Mouse (Mus musculus) liver, embryonic 16.5 days (tissue): ENCODE data around the gene Pde9a. TPM values are rescaled to one million over a fixed set of nuclear protein-coding genes. Genes with fewer than 3 reads are reported as not detected.

Experiments used
- ATAC-seq: fragments of 200-750 bp; cut with Nextera tagmentation; 2 replicates; pipeline ENCODE4 v1.8.0; 2017; ENCODE audit warnings: low read depth, mild to moderate bottlenecking, moderate number of reproducible peaks, moderate library complexity
- H3K27ac ChIP-seq: fragments of 300-500 bp; sonication (generic); 2 replicates; pipeline ENCODE4 v1.5.1; 2014; ENCODE audit warnings: mild to moderate bottlenecking, low read length
- H3K27me3 ChIP-seq: fragments of 300-500 bp; sonication (generic); 2 replicates; pipeline ENCODE4 v1.6.1; 2014; ENCODE audit warnings: low read depth, low read length, mixed read lengths; ENCODE audit not compliant: control insufficient read depth, insufficient read depth
- H3K36me3 ChIP-seq: fragments of 300-500 bp; sonication (generic); 2 replicates; pipeline ENCODE4 v1.6.1; 2014; ENCODE audit warnings: mild to moderate bottlenecking; ENCODE audit not compliant: control insufficient read depth, insufficient read depth
- H3K4me1 ChIP-seq: fragments of 300-500 bp; sonication (generic); 2 replicates; pipeline ENCODE4 v1.6.1; 2014; ENCODE audit warnings: low read depth, low read length, mixed read lengths; ENCODE audit not compliant: control insufficient read depth
- H3K4me2 ChIP-seq: fragments of 300-500 bp; sonication (generic); 2 replicates; pipeline ENCODE4 v1.6.1; 2014; ENCODE audit warnings: low read depth, low read length, mixed read lengths
- H3K4me3 ChIP-seq: fragments of 300-500 bp; sonication (generic); 2 replicates; pipeline ENCODE4 v1.5.1; 2014; ENCODE audit warnings: low read depth, mild to moderate bottlenecking, low read length
- H3K9ac ChIP-seq: fragments of 300-500 bp; sonication (generic); 2 replicates; pipeline ENCODE4 v1.6.1; 2014; ENCODE audit warnings: low read depth, low read length
- H3K9me3 ChIP-seq: fragments of 300-500 bp; sonication (generic); replicated peaks from 2 replicates; pipeline ENCODE4 v1.6.1; 2016; ENCODE audit warnings: low read length; ENCODE audit not compliant: control insufficient read depth
- WGBS: fragments of 180-500 bp; shearing (Covaris S2); extraction: QIAGEN DNeasy Blood & Tissue Kit; methylation state at CpG from one replicate; pipeline ENCODE4 v1.1.7; 2014; ENCODE audit not compliant: insufficient replicate concordance; 5-methylcytosine and 5-hydroxymethylcytosine counted together
- polyA plus RNA-seq: library from polyadenylated mRNA; unstranded; fragments of >200 nt; fragmentation: Nextera tagmentation; extraction: Ambion mirVana; gene quantifications from 2 replicates; pipeline ENCODE4 v1.2.1, GENCODE M21; 2015

Gene Pde9a
- polyA plus RNA-seq, 1 experiment from 2014 or later = 4.0 TPM

- H3K4me2 ChIP-seq = no peak overlapping the region
- H3K27me3 ChIP-seq = no peaks in the 10 kb centered on the region
- H3K4me1 ChIP-seq = no peaks in the 10 kb centered on the region
Measured at GRCm38 (mm10) chr17:31422381-31422780, 36.4 kb downstream of the Pde9a start.

GRCm38 (mm10) chr17:31423020-31423419 is 37.0 kb downstream of the Pde9a start:
- no peaks in the 10 kb centered on the region for H3K4me1 ChIP-seq
- no peak for ATAC-seq
- H3K27ac ChIP-seq = no peak overlapping the region
- no peaks in the 10 kb centered on the region for H3K9me3 ChIP-seq
- H3K9ac ChIP-seq = no peak overlapping the region
- WGBS = 29% methylated on average over 2 of the region's 2 CpGs
- no peaks in the 10 kb centered on the region for H3K27me3 ChIP-seq
- H3K36me3 ChIP-seq = no peaks in the 10 kb centered on the region
- no peak overlapping the region for H3K4me2 ChIP-seq
- no peak overlapping the region for H3K4me3 ChIP-seq

More at GRCm38 (mm10) chr17:31422381-31422780, 36.4 kb downstream of the Pde9a start:
- ATAC-seq = no peak
- Histone ChIP-seq H3K27ac (no peak overlapping the region), H3K4me3 (no peak overlapping the region), H3K36me3 (no peaks in the 10 kb centered on the region), H3K9ac (no peak overlapping the region), H3K9me3 (no peaks in the 10 kb centered on the region)
- WGBS = 65% methylated on average over 1 of the region's 1 CpGs

GRCm38 (mm10) chr17:31424358-31424757 is 38.3 kb downstream of the Pde9a start:
- WGBS = 70% methylated on average over 4 of the region's 4 CpGs
- H3K4me2 ChIP-seq = no peak overlapping the region
- ATAC-seq = no peak

GRCm38 (mm10) chr17:31424798-31425197 is 38.8 kb downstream of the Pde9a start:
- Histone ChIP-seq H3K9ac (no peak overlapping the region), H3K4me1 (no peaks in the 10 kb centered on the region), H3K27ac (no peak overlapping the region), H3K9me3 (peaks cover 2% of the 10 kb centered on the region; the same call in 1 of the 2 replicates), H3K36me3 (no peaks in the 10 kb centered on the region; the same call in 1 of the 2 replicates), H3K4me2 (no peak overlapping the region), H3K27me3 (no peaks in the 10 kb centered on the region), H3K4me3 (no peak overlapping the region)
- ATAC-seq = no peak
- 35% methylated on average over 8 of the region's 8 CpGs for WGBS

More at GRCm38 (mm10) chr17:31424358-31424757, 38.3 kb downstream of the Pde9a start:
- Histone ChIP-seq H3K4me1 (no peaks in the 10 kb centered on the region), H3K27ac (no peak overlapping the region), H3K9ac (no peak overlapping the region), H3K27me3 (no peaks in the 10 kb centered on the region), H3K4me3 (no peak overlapping the region), H3K9me3 (peaks cover under 1% of the 10 kb centered on the region; the same call in 1 of the 2 replicates), H3K36me3 (no peaks in the 10 kb centered on the region; the same call in 1 of the 2 replicates)

GRCm38 (mm10) chr17:31425827-31426698 is 40.1 kb downstream of the Pde9a start:
- H3K4me2 ChIP-seq = no peak overlapping the region
- peaks cover 2% of the 10 kb centered on the region; the same call in 1 of the 2 replicates for H3K9me3 ChIP-seq
- H3K36me3 ChIP-seq = no peaks in the 10 kb centered on the region; the same call in 1 of the 2 replicates
- H3K4me1 ChIP-seq = no peaks in the 10 kb centered on the region
- no peak for ATAC-seq
- H3K9ac ChIP-seq = no peak overlapping the region
- 62% methylated on average over 13 of the region's 13 CpGs for WGBS
- no peak overlapping the region for H3K4me3 ChIP-seq
- H3K27ac ChIP-seq = no peak overlapping the region
- H3K27me3 ChIP-seq = no peaks in the 10 kb centered on the region

DNA sequence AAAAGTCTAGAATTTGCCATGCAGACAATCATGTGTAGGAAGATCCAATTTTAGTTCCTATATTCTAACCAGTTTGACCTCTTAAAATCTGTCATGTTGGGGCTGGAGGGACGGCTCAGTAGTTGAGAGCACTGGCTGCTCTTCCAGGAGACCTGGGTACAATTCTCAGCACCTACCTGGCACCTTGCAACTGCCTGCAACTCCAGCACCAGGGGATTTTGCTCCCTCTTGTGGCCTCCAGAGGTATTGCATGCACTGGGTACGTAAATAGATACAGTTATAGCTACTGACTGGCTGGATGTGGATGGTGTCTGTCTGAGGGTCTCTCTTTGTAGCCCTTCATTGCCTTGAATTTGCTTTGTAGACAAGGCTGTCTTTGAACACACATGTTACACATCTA is 43.4 kb downstream of the Pde9a start:
- Histone ChIP-seq H3K4me3 (no peak overlapping the region), H3K9ac (no peak overlapping the region), H3K36me3 (no peaks in the 10 kb centered on the region; the same call in 1 of the 2 replicates), H3K9me3 (peaks cover 2% of the 10 kb centered on the region; the same call in 1 of the 2 replicates), H3K4me2 (no peak overlapping the region), H3K4me1 (no peaks in the 10 kb centered on the region), H3K27me3 (no peaks in the 10 kb centered on the region; the same call in 1 of the 2 replicates), H3K27ac (no peak overlapping the region)
- no peak for ATAC-seq
- 75% methylated on average over 2 of the region's 2 CpGs for WGBS

DNA sequence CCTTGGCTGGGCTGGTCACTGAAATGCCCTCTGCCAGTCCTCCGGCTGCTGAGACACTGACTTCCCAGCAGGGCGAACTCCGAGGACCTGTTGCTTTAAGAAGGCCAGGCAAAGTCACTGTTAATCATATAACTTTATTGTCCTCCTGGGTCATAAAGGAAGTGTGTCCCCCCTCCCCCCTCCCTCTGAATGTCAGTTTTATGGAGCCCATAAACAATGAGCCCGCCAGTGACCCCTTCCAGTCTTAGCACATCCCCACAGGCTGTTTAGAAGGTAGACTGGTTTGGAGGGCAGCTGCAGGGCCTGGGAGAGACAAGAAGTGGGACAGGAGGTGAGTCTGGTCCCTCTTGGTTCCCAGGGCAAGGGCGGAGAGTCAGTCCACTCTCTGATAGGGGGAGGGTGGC is 46.9 kb downstream of the Pde9a start:
- Histone ChIP-seq H3K27ac (no peak overlapping the region), H3K36me3 (no peaks in the 10 kb centered on the region; the same call in 1 of the 2 replicates), H3K27me3 (no peaks in the 10 kb centered on the region; the same call in 1 of the 2 replicates), H3K9ac (no peak overlapping the region), H3K9me3 (peaks cover 2% of the 10 kb centered on the region; the same call in 1 of the 2 replicates), H3K4me2 (no peak overlapping the region), H3K4me1 (no peaks in the 10 kb centered on the region), H3K4me3 (no peak overlapping the region)
- ATAC-seq = no peak
- 43% methylated on average over 5 of the region's 5 CpGs for WGBS

DNA sequence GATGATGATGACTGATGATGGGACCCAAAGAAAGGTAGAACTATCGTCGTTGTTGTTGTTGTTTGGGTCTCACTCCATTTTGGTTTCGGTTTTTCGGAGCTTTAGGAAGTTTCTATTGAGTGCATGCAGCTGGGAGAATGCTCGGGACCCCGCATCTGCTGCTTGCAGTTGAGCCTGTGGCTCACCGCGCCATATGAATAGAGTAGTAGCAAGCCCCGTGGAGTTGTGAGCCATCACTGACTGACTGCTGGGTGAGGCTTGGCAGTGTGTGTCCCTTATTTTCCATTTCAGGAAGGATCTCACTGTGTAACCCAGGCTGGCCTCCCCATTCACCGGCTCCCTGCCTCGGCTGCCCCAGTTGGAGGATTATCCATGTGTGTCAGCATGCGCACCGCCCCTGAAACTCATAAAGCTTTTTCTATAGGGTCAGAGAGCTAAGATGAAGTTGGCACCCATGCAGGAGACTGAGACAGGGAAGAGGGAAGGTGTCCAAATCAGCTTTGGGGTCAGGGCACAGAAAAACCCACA is 47.5 kb downstream of the Pde9a start:
- no peak overlapping the region for H3K4me3 ChIP-seq
- no peak overlapping the region for H3K9ac ChIP-seq
- no peak overlapping the region for H3K27ac ChIP-seq
- H3K4me2 ChIP-seq = no peak overlapping the region
- no peaks in the 10 kb centered on the region; the same call in 1 of the 2 replicates for H3K36me3 ChIP-seq
- H3K4me1 ChIP-seq = no peaks in the 10 kb centered on the region
- H3K9me3 ChIP-seq = peaks cover 2% of the 10 kb centered on the region; the same call in 1 of the 2 replicates
- no peak for ATAC-seq
- H3K27me3 ChIP-seq = no peaks in the 10 kb centered on the region; the same call in 1 of the 2 replicates
- WGBS = 37% methylated on average over 13 of the region's 13 CpGs
